Mouse (Mus musculus) inflammation-experienced regulatory T-cells, adult 16 weeks (primary cell): ENCODE results near the gene Ooep. TPM values are rescaled to one million over a fixed set of nuclear protein-coding genes. Genes with fewer than 3 reads are reported as not detected.

Source experiments
- polyA plus RNA-seq: library from polyadenylated mRNA; unstranded; fragments of 100-300 nt; shearing (Covaris generic); gene quantifications from one replicate; pipeline ENCODE4 v1.2.1, GENCODE M21; 2017

Gene Ooep
- not detected for polyA plus RNA-seq

DNA sequence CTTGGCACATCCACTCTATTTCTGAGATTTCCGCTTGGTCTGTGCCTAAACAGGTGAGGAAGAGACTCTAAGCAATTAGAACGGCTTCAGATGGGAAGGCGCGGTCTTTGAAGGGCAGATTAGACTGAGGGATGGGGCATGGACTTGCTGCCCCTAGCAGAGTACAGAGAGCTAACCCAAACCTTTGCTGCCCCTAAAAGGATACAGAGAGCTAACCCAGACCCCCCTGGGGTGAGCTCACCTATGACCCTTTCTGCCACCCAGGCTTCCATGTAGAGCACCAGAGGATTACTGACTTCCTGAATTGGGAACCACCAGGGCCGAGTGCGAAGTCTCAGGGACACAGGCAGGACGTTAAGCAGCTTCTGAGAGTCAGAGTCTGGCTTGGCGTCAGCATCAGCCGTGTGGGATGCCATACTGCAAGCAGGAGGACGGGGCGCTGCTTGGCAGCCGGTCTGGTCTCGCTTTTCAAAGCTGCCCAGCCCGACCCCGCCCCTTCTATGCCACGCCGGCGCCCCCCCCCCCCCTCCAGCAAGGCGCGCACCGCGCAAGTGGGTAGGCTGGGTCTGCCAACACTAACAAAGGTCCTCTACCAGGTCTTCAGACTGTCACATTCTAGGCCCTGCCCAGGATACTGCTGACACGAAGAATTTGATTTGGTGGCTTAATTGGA is at the start of gene Ooep:
Gene Ooep, minus strand, starts transcription at position 613 of the 673 bp plus-strand sequence.

DNA sequence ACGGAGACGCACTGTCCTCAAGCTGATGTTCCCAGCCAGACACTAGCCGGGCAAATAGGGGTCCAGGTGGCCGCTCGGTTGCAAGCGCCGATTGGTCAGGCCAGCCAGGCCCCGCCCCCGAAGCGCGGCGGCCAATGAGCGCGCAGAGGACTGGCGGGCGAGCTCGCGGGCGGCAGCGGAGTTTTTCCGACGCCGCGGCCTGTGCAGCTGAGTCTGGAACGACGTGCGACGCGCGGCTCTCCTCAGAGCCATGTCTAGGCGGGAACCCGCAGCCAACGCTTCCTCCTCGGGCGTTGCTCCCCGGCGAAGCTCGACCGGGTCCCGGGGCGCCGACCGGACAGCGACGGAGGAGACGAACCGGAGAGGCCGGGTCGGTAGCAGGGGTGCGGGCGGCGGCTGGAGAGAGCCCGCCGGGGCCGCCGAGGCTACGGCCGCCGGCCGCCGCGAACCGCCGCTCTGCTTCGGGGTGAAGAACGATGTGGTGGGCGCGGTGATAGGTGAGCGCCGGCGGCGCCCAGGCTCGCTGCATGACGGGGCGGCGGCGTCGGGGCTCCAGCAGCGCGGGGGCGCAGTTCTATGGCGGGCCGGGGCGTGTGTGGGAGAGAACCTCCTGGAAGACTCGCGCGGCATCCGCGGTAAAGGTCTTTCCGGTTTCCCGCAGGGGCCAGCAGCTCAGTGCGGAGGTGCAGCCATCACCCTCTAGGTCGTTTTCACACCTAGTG is 17.3 kb upstream of the Ooep start, which contains the start of gene Ddx43:
Gene Ddx43, plus strand, starts transcription at position 148 of the 722 bp plus-strand sequence.

DNA sequence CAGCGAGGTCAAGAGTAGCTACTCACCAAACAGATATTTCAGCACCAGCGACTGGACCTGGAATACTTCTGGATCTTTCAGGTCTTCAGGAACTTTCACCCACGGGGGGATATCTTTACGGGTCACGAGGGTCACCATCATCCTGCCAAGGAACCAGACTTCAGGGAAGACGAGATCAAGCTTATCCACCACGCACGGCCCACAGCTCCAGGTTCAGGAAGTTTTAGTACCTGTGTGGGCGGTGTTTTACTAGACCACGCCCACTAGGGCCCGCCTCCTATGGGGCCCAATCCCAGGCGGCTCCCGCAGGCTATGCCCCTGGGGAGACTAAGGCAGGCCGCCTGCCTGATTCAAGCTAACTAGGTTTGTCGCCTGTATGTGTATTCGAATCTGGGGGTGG is 10.6 kb downstream of the Ooep start, which contains the start of gene Dppa5a:
Gene Dppa5a, minus strand, starts transcription at position 219 of the 400 bp plus-strand sequence.

DNA sequence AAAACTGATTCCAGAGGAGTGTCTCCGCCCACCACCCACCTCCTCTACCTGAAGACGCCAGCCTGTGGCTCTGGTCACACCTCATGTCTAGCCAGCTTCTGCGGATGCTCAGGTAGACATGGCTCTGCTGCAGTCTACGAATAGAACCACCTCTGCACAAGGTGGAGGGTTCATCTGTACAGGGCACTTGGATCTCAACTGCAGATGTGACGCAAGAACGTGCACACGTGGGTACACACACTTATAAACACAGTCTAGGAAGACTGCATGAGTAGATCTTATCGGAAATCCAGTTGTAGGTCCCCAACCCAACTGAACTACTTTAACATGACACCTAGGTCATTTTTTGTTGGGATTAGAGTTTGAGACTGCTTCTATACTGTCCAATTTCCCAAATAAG is 22.9 kb downstream of the Ooep start, which contains the start of gene Gsta2:
Gene Gsta2, minus strand, starts transcription at position 178 of the 400 bp plus-strand sequence.

DNA sequence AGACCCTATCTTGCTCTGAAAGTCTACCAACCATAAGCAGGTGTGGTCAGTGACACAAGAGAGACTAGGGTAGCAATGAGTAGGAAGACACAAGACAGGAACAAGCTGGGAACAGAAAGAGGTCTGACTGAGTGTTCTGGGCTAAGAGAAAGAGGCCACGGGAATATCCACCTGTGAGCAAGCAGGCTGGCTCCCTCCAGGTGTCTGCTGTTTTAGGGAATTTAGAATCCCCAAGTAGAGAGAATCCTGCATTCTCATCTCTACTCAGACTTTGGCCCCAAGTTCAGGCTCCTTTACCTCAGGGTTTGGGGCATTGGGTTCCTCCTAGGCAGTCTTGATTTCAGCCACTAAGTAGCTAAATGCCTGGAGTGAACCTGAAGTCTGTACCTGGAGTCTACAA is 51.2 kb downstream of the Ooep start, which contains the start of gene Omt2b:
Gene Omt2b, plus strand, starts transcription at position 301 of the 400 bp plus-strand sequence.

Other genes with a start within 250 kb of the Ooep start
- 24.2 TPM for gene Gsta4, start 196.0 kb downstream of the Ooep start, polyA plus RNA-seq
- not detected for gene Gsta1, start 148.1 kb downstream of the Ooep start, polyA plus RNA-seq
- gene Gm3776, start 121.6 kb downstream of the Ooep start, polyA plus RNA-seq: not detected
- not detected for gene Gm10639, start 88.8 kb downstream of the Ooep start, polyA plus RNA-seq
- not detected for gene Omt2a, start 63.9 kb downstream of the Ooep start, polyA plus RNA-seq
- gene Omt2b, start 51.1 kb downstream of the Ooep start, polyA plus RNA-seq: not detected
- not detected for gene Gsta2, start 22.9 kb downstream of the Ooep start, polyA plus RNA-seq
- gene Dppa5a, start 10.5 kb downstream of the Ooep start, polyA plus RNA-seq: not detected
- gene Ddx43, start 17.1 kb upstream of the Ooep start, polyA plus RNA-seq: 5.9 TPM
- gene Cgas, start 64.5 kb upstream of the Ooep start, polyA plus RNA-seq: 2.3 TPM
- gene Mto1, start 69.5 kb upstream of the Ooep start, polyA plus RNA-seq: 17.2 TPM
- gene Gm17324, start 70.1 kb upstream of the Ooep start, polyA plus RNA-seq: not detected
- 4,544 TPM for gene Eef1a1, start 110.4 kb upstream of the Ooep start, polyA plus RNA-seq
- gene Slc17a5, start 209.3 kb upstream of the Ooep start, polyA plus RNA-seq: 17.5 TPM
- gene Cd109, start 236.8 kb upstream of the Ooep start, polyA plus RNA-seq: 0.27 TPM